Mouse (Mus musculus) stomach, postnatal 0 days (tissue): ENCODE data around the gene Taf3.

Source experiments
- CTCF ChIP-seq: IDR thresholded peaks from 2 replicates; pipeline ENCODE4 v1.5.1; 2016; ENCODE audit warnings: antibody characterized with exemption, low read depth, mild to moderate bottlenecking, moderate library complexity
- EP300 ChIP-seq: optimal IDR thresholded peaks from 2 replicates; pipeline ENCODE3; 2016; ENCODE audit warnings: antibody characterized with exemption

GRCm38 (mm10) chr2:9875220-9875619, 173.2 kb downstream of the Taf3 start:
- no peak for TF ChIP-seq EP300
- TF ChIP-seq CTCF, result no peak
